Mouse (Mus musculus) liver, embryonic 11.5 days (tissue): ENCODE measurements around the gene Ppp3cb. TPM values are rescaled to one million over a fixed set of nuclear protein-coding genes. Genes with fewer than 3 reads are reported as not detected.
A peak's percentile ranks its signal among the peaks of the same experiment; 100 is the strongest.

Experiments used
- ATAC-seq: fragments of 200-750 bp; cut with Nextera tagmentation; replicated peaks from 2 replicates; pipeline ENCODE4 v1.8.0; 2017; ENCODE audit warnings: moderate number of reproducible peaks, mild to moderate bottlenecking, moderate TSS enrichment, moderate library complexity; ENCODE audit not compliant: low FRiP score
- DNase-seq: peaks from one replicate; pipeline ENCODE4 v3.0.0-alpha.2; 2017; ENCODE audit warnings: low spot score
- H3K27ac ChIP-seq: fragments of 300-500 bp; sonication (generic); 2 replicates; pipeline ENCODE4 v1.5.1; 2014; ENCODE audit warnings: mild to moderate bottlenecking, low read depth, low read length, control low read depth
- H3K27me3 ChIP-seq: fragments of 300-500 bp; sonication (generic); replicated peaks from 2 replicates; pipeline ENCODE4 v1.6.1; 2014; ENCODE audit warnings: low read length, mixed read lengths; ENCODE audit not compliant: control insufficient read depth, insufficient read depth
- H3K36me3 ChIP-seq: fragments of 300-500 bp; sonication (generic); 2 replicates; pipeline ENCODE4 v1.6.1; 2014; ENCODE audit warnings: mild to moderate bottlenecking, low read length, moderate library complexity, mixed read lengths; ENCODE audit not compliant: control insufficient read depth, insufficient read depth
- H3K4me1 ChIP-seq: fragments of 300-500 bp; sonication (generic); replicated peaks from 2 replicates; pipeline ENCODE4 v1.6.1; 2014; ENCODE audit warnings: low read length, mixed read lengths; ENCODE audit not compliant: control insufficient read depth, insufficient read depth
- H3K4me2 ChIP-seq: fragments of 300-500 bp; sonication (generic); 2 replicates; pipeline ENCODE4 v1.6.1; 2014; ENCODE audit warnings: mild to moderate bottlenecking, control low read depth, moderate library complexity
- H3K4me3 ChIP-seq: fragments of 300-500 bp; sonication (generic); 2 replicates; pipeline ENCODE4 v1.5.1; 2014; ENCODE audit warnings: low read depth, low read length, control low read depth
- H3K9ac ChIP-seq: fragments of 300-500 bp; sonication (generic); 2 replicates; pipeline ENCODE4 v1.6.1; 2014; ENCODE audit warnings: low read depth, low read length, control low read depth
- H3K9me3 ChIP-seq: fragments of 300-500 bp; sonication (generic); 2 replicates; pipeline ENCODE4 v1.6.1; 2016; ENCODE audit warnings: low read length, inconsistent platforms, mixed read lengths; ENCODE audit not compliant: control insufficient read depth
- WGBS: fragments of 180-500 bp; shearing (Covaris S2); extraction: QIAGEN DNeasy Blood & Tissue Kit; methylation state at CpG from one replicate; pipeline ENCODE4 v1.1.7; 2014; 5-methylcytosine and 5-hydroxymethylcytosine counted together
- polyA plus RNA-seq: library from polyadenylated mRNA; unstranded; fragments of >200 nt; fragmentation: Nextera tagmentation; extraction: Ambion mirVana; gene quantifications from 2 replicates; pipeline ENCODE4 v1.2.1, GENCODE M21; 2014

The Ppp3cb gene
- polyA plus RNA-seq, 1 experiment from 2014 or later, result 41.9 TPM

GRCm38 (mm10) chr14:20499982-20500381, 46.4 kb downstream of the Ppp3cb start:
- no peaks in the 10 kb centered on the region for H3K4me1 ChIP-seq
- no peaks in the 10 kb centered on the region for H3K9me3 ChIP-seq
- H3K4me3 ChIP-seq, result no peak overlapping the region
- no peak overlapping the region for H3K4me2 ChIP-seq
- no peak overlapping the region for H3K27ac ChIP-seq
- H3K27me3 ChIP-seq, result no peaks in the 10 kb centered on the region
- H3K9ac ChIP-seq, result no peak overlapping the region
- no peak for DNase-seq
- H3K36me3 ChIP-seq, result peaks cover 7% of the 10 kb centered on the region
- WGBS, result 94% methylated on average over 3 of the region's 3 CpGs
- ATAC-seq, result no peak

DNA sequence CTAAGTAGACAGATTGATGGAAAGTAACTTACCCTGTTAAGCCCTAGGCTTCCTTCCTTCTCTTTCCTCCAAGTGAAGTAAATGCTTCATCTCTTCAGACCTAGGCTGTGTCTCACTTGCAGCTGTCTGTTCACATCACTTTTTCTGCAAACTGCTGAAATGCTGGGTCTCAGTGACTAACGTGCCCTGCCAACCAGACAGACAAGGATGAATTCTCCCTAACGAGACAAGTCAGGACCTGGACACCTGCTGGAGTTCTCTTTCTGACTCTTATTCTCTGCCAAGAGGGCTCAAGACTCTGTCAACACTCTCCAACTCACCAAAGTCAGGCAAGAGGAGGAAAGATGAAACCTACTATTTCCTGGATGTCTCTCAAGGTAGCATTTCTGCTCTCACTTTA, 49.8 kb downstream of the Ppp3cb start, which contains the start of gene Mss51:
TSS of gene Mss51 (minus strand) at position 299 of the 400 bp plus-strand sequence.
- DNase-seq (no peak), ATAC-seq (no peak)
- H3K9me3 ChIP-seq, result no peaks in the 10 kb centered on the region
- no peak within 1 kb of the TSS for H3K27ac ChIP-seq
- H3K4me3 ChIP-seq, result no peak within 1 kb of the TSS
- H3K4me1 ChIP-seq, result no peaks in the 10 kb centered on the region
- no peak within 1 kb of the TSS for H3K9ac ChIP-seq
- no peak within 1 kb of the TSS for H3K4me2 ChIP-seq
- H3K36me3 ChIP-seq, result peaks cover 12% of the 10 kb centered on the region
- WGBS, result 82% methylated on average over 2 of the region's 2 CpGs
- H3K27me3 ChIP-seq, result no peaks in the 10 kb centered on the region

DNA sequence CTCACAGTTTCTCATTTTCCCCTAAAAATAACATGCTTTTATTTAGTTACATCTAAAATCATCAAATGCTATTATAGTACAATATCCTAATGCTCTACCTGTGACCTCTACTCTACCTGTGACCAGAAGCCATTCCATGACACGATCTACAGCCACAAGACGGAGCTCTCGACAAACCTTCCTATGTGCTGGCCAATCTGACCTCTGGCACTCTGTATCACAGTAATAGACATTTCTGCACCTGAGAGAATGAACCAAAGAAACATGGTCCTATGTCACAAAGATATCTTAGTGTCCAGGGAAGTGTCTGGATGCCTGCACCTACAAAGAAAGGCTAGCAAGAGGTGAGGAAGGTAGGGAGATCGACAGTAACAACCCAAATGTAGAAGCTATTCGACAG, 60.3 kb downstream of the Ppp3cb start:
- Histone ChIP-seq H3K4me3 (no peak overlapping the region), H3K9me3 (no peaks in the 10 kb centered on the region), H3K4me2 (no peak overlapping the region), H3K9ac (no peak overlapping the region), H3K4me1 (no peaks in the 10 kb centered on the region; the same call in 1 of the 2 replicates), H3K36me3 (peaks cover 6% of the 10 kb centered on the region), H3K27ac (no peak overlapping the region), H3K27me3 (no peaks in the 10 kb centered on the region)
- 95% methylated on average over 5 of the region's 5 CpGs for WGBS
- no peak for DNase-seq
- ATAC-seq, result no peak

- Histone ChIP-seq H3K9ac (no peak overlapping the region), H3K27me3 (no peaks in the 10 kb centered on the region), H3K36me3 (peaks cover 6% of the 10 kb centered on the region), H3K9me3 (no peaks in the 10 kb centered on the region), H3K4me2 (no peak overlapping the region), H3K4me3 (no peak overlapping the region), H3K27ac (no peak overlapping the region), H3K4me1 (peaks cover 15% of the 10 kb centered on the region)
- ATAC-seq, result no peak
- DNase-seq, result no peak
- 82% methylated on average over 7 of the region's 7 CpGs for WGBS
Observed at GRCm38 (mm10) chr14:20482051-20482751, 64.2 kb downstream of the Ppp3cb start.

- no peaks in the 10 kb centered on the region for H3K9me3 ChIP-seq
- ATAC-seq, result peak; percentile 68
- no peaks in the 10 kb centered on the region for H3K27me3 ChIP-seq
- peak; percentile 56 for DNase-seq
- no peak overlapping the region for H3K27ac ChIP-seq
- 9% methylated on average over 5 of the region's 5 CpGs for WGBS
- peaks cover 17% of the 10 kb centered on the region for H3K4me1 ChIP-seq
- peaks cover 6% of the 10 kb centered on the region for H3K36me3 ChIP-seq
- H3K9ac ChIP-seq, result no peak overlapping the region
- H3K4me3 ChIP-seq, result no peak overlapping the region
- H3K4me2 ChIP-seq, result peak overlapping the region; percentile 38
Observed at GRCm38 (mm10) chr14:20481211-20481610, 65.2 kb downstream of the Ppp3cb start.

DNA sequence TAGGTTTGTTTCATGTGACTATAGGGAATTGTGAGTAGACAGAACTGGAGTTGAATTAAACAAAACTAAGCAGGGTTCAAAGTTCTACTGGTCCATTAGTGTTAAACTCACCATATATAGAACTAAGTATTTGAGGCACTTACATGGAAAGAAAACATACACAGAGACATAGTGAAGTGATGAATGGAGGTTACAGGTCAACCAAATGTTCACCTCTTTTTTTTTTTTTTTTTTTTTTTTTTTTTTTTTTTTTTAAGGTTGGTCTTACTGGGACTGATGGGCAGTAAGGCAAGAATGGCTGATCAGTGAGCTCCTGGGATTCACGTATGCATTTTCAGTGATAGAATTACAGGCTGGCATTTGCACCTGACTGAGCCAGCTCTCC, 66.2 kb downstream of the Ppp3cb start:
- Histone ChIP-seq H3K9me3 (no peaks in the 10 kb centered on the region), H3K4me2 (peak overlapping the region; percentile 88), H3K27me3 (no peaks in the 10 kb centered on the region), H3K4me1 (peaks cover 17% of the 10 kb centered on the region), H3K27ac (peak overlapping the region; percentile 83), H3K36me3 (peaks cover 9% of the 10 kb centered on the region), H3K4me3 (peak overlapping the region; percentile 86), H3K9ac (peak overlapping the region; percentile 76)
- no peak for DNase-seq
- WGBS, result 68% methylated on average over 1 of the region's 1 CpGs
- no peak for ATAC-seq

GRCm38 (mm10) chr14:20479291-20480194, 66.8 kb downstream of the Ppp3cb start, which contains the start of gene Anxa7:
Gene Anxa7, minus strand, starts transcription at chr14:20480133.
- WGBS, result under 1% methylated on average over 48 of the region's 48 CpGs
- Histone ChIP-seq H3K27ac (peak within 1 kb of the TSS; percentile 83), H3K4me3 (peak within 1 kb of the TSS; percentile 86), H3K27me3 (no peaks in the 10 kb centered on the region), H3K9ac (peak within 1 kb of the TSS; percentile 76), H3K36me3 (peaks cover 6% of the 10 kb centered on the region), H3K4me1 (peaks cover 17% of the 10 kb centered on the region), H3K9me3 (no peaks in the 10 kb centered on the region), H3K4me2 (peak within 1 kb of the TSS; percentile 88)
- ATAC-seq, result peak; percentile 85
- peak; percentile 85 for DNase-seq

GRCm38 (mm10) chr14:20478801-20479200, 67.6 kb downstream of the Ppp3cb start:
- Histone ChIP-seq H3K4me1 (peaks cover 17% of the 10 kb centered on the region), H3K9ac (peak overlapping the region; percentile 76), H3K9me3 (no peaks in the 10 kb centered on the region), H3K4me3 (peak overlapping the region; percentile 86), H3K27ac (peak overlapping the region; percentile 83), H3K27me3 (no peaks in the 10 kb centered on the region), H3K36me3 (0 out of 2 replicates have a peak, but pooled peaks cover 3% of the 10 kb centered on the region), H3K4me2 (peak overlapping the region; percentile 88)
- DNase-seq, result peak; percentile 54
- ATAC-seq, result peak; percentile 80
- WGBS, result 5% methylated on average over 7 of the region's 7 CpGs
